Mouse (Mus musculus) forelimb bud, embryonic 11.5 days (tissue): ENCODE data around the gene Spop.

Source experiments
- DNase-seq: peaks from one replicate; pipeline ENCODE4 v3.0.0-alpha.2; 2012; ENCODE audit warnings: low read depth, low spot score

Gene Spop

GRCm38 (mm10) chr11:95417341-95417740, 3.5 kb downstream of the Spop start:
- no peak for DNase-seq

- no peak for DNase-seq
These were observed 7.1 kb downstream of the Spop start for GRCm38 (mm10) chr11:95420880-95421435.

- no peak for DNase-seq
These were observed 9.6 kb downstream of the Spop start for GRCm38 (mm10) chr11:95423505-95423904.

GRCm38 (mm10) chr11:95431344-95431743, 17.5 kb downstream of the Spop start:
- no peak for DNase-seq

- DNase-seq, result no peak
These were observed 18.3 kb downstream of the Spop start for GRCm38 (mm10) chr11:95432194-95432593.

- DNase-seq, result no peak
These were observed 31.5 kb downstream of the Spop start for GRCm38 (mm10) chr11:95445371-95445770.

GRCm38 (mm10) chr11:95446580-95447305, 32.9 kb downstream of the Spop start:
- DNase-seq, result no peak

- DNase-seq, result no peak
These were observed 34.5 kb downstream of the Spop start for GRCm38 (mm10) chr11:95448346-95448745.

GRCm38 (mm10) chr11:95455331-95455730, 41.5 kb downstream of the Spop start:
- no peak for DNase-seq

GRCm38 (mm10) chr11:95460872-95461271, 47.0 kb downstream of the Spop start:
- no peak for DNase-seq

- no peak for DNase-seq
These were observed 48.3 kb downstream of the Spop start for GRCm38 (mm10) chr11:95462168-95462567.

GRCm38 (mm10) chr11:95467731-95468130, 53.9 kb downstream of the Spop start:
- DNase-seq, result no peak

- no peak for DNase-seq
These were observed 59.1 kb downstream of the Spop start for GRCm38 (mm10) chr11:95472942-95473341.

- no peak for DNase-seq
These were observed 59.6 kb downstream of the Spop start for GRCm38 (mm10) chr11:95473456-95473855.

GRCm38 (mm10) chr11:95476323-95476722, 62.4 kb downstream of the Spop start:
- DNase-seq, result no peak

GRCm38 (mm10) chr11:95479458-95479857, 65.6 kb downstream of the Spop start:
- no peak for DNase-seq

GRCm38 (mm10) chr11:95480662-95481061, 66.8 kb downstream of the Spop start:
- no peak for DNase-seq

GRCm38 (mm10) chr11:95485634-95486033, 71.8 kb downstream of the Spop start:
- no peak for DNase-seq

GRCm38 (mm10) chr11:95487237-95487636, 73.4 kb downstream of the Spop start:
- DNase-seq, result no peak

- no peak for DNase-seq
These were observed 76.2 kb downstream of the Spop start for GRCm38 (mm10) chr11:95490104-95490503.

GRCm38 (mm10) chr11:95492256-95492655, 78.4 kb downstream of the Spop start:
- DNase-seq, result no peak

- DNase-seq, result no peak
These were observed 79.1 kb downstream of the Spop start for GRCm38 (mm10) chr11:95493010-95493409.

- DNase-seq, result no peak
These were observed 80.1 kb downstream of the Spop start for GRCm38 (mm10) chr11:95493950-95494349.
